Mouse (Mus musculus): Measurements from ENCODE around the gene Cdc42ep4. TPM values are rescaled to one million over a fixed set of nuclear protein-coding genes. Genes with fewer than 3 reads are reported as not detected.
A peak's percentile ranks its signal among the peaks of the same experiment; 100 is the strongest.

Gene Cdc42ep4
- polyA plus RNA-seq, 1 experiment from 2014 or later = 109 TPM

DNA sequence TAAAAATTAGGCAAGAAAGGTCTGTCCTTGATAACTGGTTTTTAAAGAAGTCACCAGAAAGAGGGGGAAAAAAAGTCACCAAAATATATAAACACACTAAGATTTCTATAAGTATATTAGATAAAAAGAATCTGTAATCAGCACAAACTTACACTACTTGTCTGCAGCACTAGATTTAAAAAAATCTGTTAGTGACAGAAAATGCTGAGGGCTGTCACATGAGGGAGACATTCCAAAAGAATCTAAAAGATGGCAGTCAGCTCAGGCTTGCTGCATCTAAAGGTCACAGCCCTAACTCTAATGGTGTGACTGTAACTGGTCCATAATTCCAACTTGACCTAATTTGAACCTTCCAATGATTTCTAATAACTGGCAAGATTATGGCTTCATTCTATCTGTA is 69.7 kb downstream of the Cdc42ep4 start:
- Histone ChIP-seq H3K27me3 (no peaks in the 10 kb centered on the region), H3K4me1 (peaks cover 50% of the 10 kb centered on the region), H3K27ac (no peak overlapping the region), H3K4me3 (replicated peaks) (no peak overlapping the region; the same call in 1 of the 2 replicates), H3K36me3 (replicated peaks) (peaks cover 1% of the 10 kb centered on the region), H3K9me3 (no peaks in the 10 kb centered on the region), H3K9ac (peak overlapping the region; percentile 38; the same call in 1 of the 2 replicates), H3K4me2 (peak overlapping the region; percentile 93)
- ATAC-seq (ENCODE audit: low FRiP score) = no peak

DNA sequence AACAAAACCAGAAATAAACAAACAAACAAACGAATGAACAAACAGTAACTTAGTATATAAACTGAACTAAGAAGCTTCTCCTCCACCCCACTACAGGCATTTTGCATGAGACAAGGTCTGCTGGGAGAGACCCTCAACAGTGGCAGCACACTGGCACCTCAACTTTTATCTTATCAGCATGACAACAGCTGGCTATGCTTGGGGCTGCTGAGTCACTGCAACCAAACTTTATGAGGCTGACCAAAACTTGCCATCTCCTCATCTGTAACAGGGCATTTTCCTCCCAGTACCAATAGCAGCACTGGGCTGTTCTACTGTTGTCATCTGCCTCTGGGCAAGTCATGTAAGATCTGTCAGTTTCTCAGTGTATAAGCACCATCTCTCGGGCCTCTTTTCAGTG is 70.7 kb downstream of the Cdc42ep4 start:
- 96% methylated on average over 2 of the region's 2 CpGs for whole genome bisulfite sequencing
- Histone ChIP-seq H3K27ac (no peak overlapping the region), H3K4me3 (replicated peaks) (no peak overlapping the region), H3K9me3 (no peaks in the 10 kb centered on the region), H3K9ac (no peak overlapping the region), H3K4me2 (no peak overlapping the region), H3K4me1 (peaks cover 41% of the 10 kb centered on the region), H3K27me3 (no peaks in the 10 kb centered on the region), H3K36me3 (replicated peaks) (peaks cover 10% of the 10 kb centered on the region)
- no peak for ATAC-seq (ENCODE audit: low FRiP score)

DNA sequence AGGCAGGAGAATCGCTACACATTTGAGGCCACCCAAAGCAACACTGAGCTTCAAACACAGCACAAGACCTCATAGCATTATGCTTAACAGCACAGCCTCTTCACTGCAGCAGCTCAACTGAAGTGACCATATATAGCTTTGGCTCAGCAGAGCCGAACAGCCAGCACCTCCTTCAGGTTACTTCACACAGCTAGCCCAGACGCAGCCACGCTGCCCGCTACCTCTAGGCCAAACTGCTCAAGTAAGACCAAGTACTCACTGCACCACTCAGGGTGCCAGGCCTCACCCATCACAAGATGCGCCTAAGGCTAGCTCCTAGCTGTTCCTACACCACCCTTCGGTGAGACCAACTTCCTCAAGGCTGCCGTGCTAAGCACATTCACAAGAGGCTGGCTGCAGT is 73.3 kb downstream of the Cdc42ep4 start:
- ATAC-seq (ENCODE audit: low FRiP score) = no peak
- Histone ChIP-seq H3K9ac (no peak overlapping the region), H3K27ac (no peak overlapping the region), H3K4me1 (peaks cover 28% of the 10 kb centered on the region), H3K4me3 (replicated peaks) (no peak overlapping the region), H3K36me3 (replicated peaks) (peaks cover 24% of the 10 kb centered on the region), H3K4me2 (no peak overlapping the region), H3K27me3 (no peaks in the 10 kb centered on the region), H3K9me3 (no peaks in the 10 kb centered on the region)
- 90% methylated on average over 8 of the region's 8 CpGs for WGBS

DNA sequence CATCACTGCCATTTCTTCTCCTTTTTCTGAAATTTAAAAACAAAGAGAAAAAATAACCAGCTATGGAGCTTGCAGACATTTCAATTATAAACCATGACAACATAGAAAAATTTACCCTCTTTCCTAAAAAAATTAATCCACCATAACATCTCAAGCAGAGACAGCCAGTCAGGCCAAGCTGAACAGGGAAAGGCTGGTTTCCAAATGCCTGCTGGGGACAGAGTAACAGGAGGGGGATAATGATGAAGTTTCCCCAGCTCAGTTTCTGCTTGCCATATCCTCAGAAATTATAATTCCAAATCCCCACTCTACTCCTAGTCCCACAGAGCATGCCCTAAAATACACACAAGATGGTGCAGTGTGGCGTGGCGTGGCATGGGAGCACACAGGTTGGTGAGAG is 74.3 kb downstream of the Cdc42ep4 start:
- peaks cover 32% of the 10 kb centered on the region for H3K36me3 ChIP-seq (replicated peaks)

More for the DNA sequence above, 74.3 kb downstream of the Cdc42ep4 start:
- 95% methylated on average over 2 of the region's 2 CpGs for WGBS
- Histone ChIP-seq H3K27me3 (no peaks in the 10 kb centered on the region), H3K27ac (no peak overlapping the region), H3K4me2 (no peak overlapping the region), H3K9ac (no peak overlapping the region), H3K9me3 (no peaks in the 10 kb centered on the region), H3K4me1 (peaks cover 20% of the 10 kb centered on the region), H3K4me3 (replicated peaks) (no peak overlapping the region)
- ATAC-seq (ENCODE audit: low FRiP score) = no peak

Other genes starting within 250 kb of the Cdc42ep4 start
- gene Sstr2, start 132.5 kb downstream of the Cdc42ep4 start, polyA plus RNA-seq (2016; fragmentation: Nextera tagmentation; extraction: Ambion mirVana) = 22.4 and 25.4 TPM in 2 replicates
- 35.3 and 38.3 TPM in 2 replicates for gene Cog1, start 102.7 kb downstream of the Cdc42ep4 start, polyA plus RNA-seq (2016; fragmentation: Nextera tagmentation; extraction: Ambion mirVana)
- 23.9 and 25.1 TPM in 2 replicates for gene Slc39a11, start 101.8 kb downstream of the Cdc42ep4 start, polyA plus RNA-seq (2016; fragmentation: Nextera tagmentation; extraction: Ambion mirVana)
- 53.2 and 56.7 TPM in 2 replicates for gene Fam104a, start 67.7 kb downstream of the Cdc42ep4 start, polyA plus RNA-seq (2016; fragmentation: Nextera tagmentation; extraction: Ambion mirVana)
- 24.5 and 25.7 TPM in 2 replicates for gene D11Wsu47e, start 67.5 kb downstream of the Cdc42ep4 start, polyA plus RNA-seq (2016; fragmentation: Nextera tagmentation; extraction: Ambion mirVana)
- gene Cpsf4l, start 41.9 kb downstream of the Cdc42ep4 start, polyA plus RNA-seq (2016; fragmentation: Nextera tagmentation; extraction: Ambion mirVana) = 0.32 and 0.69 TPM in 2 replicates